Mouse (Mus musculus): Measurements from ENCODE around the gene Zfp639.
A peak's percentile ranks its signal among the peaks of the same experiment; 100 is the strongest.

Gene Zfp639

DNA sequence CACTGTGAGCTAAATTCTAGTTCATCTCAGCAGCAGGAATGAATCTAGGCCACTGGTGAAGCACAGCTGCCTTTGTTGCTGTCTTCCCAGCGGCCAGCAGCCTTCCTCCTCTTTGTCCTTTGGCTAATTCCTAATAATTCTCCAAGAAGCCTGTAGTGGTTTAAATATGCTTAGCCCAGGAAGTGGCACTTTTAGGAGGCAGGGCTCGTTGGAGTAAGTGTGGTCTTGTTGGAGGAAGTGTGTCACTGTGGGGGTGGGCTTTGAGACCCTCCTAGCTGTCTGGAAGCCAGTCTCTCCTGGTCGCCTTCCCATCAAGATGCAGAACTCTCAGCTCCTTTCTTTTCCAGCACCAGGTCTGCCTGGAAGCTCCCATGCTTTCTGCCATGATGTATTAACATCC lies 4.2 kb upstream of the Zfp639 start:
- DNase-seq = no peak

DNA sequence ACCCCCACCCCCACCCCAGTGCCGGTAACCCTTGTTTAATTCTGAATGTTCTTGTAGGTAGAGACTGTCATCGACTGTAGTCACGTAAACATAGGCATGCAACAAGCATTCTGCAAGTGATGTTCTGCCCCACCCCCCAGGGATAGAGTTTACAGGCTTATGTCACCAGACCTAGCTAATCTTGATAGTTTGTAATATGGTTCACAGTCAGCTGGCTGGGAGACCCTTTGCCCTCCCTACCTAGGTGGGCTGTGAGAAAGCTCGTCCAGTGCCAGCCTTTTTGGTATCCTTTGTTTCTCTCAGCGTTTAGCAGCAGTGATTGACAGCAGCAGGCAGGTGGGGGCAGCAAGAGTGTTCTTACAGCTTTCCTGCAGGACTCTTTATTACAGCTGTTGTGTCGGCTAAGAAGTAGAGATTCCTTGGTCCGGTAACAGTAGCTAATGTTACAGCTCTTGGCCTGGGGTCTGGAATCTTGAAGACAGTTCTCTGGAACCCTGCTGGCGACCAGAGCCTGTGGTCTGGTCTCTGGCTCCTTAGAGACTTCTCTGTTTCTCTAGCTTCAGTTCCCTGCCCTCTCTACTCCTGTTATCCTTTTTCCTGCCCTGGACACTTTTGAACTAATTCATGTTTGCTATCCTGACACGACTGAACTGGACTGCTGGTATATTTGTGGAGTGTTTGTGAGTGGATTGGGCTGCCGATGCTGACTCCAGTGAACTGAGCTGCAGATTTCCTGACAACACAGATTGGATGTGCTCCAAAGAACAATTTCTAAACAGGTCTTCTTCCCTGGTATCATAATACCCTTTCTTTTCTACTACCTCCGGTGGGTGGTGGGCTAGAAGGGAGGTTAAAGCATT lies 3.5 kb upstream of the Zfp639 start:
- no peak for DNase-seq

DNA sequence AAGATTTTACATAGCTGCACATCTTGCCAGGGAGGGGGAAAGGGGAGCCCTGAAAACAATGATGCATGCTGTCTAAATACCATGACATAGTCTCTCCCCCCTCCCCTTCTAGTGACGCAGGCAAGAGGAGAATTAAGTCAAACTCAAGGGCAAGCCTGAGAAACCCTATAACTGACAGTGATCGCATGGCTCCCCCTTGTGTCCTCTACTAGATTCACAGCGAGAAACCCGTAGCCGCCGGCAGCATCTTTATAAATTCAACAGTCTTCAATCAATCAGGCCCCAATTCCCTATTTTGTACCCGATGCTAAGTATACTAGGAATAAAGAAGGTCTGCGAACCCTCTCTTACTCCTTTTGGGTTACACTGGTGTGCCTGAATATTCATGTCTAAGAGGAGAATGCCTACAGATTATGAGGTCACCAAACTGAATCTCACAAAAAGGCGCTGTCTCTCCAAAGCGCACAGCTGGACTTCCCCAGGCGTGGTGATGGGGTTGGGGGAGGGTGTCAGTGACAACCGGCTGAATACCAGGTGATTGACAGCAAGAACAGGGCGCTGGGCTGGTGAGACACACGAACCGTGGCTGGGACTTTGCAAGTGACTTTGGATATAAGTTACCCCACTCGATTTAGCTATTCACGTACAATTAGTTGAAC lies 1.3 kb upstream of the Zfp639 start:
- peak; percentile 50 to 51 for DNase-seq

DNA sequence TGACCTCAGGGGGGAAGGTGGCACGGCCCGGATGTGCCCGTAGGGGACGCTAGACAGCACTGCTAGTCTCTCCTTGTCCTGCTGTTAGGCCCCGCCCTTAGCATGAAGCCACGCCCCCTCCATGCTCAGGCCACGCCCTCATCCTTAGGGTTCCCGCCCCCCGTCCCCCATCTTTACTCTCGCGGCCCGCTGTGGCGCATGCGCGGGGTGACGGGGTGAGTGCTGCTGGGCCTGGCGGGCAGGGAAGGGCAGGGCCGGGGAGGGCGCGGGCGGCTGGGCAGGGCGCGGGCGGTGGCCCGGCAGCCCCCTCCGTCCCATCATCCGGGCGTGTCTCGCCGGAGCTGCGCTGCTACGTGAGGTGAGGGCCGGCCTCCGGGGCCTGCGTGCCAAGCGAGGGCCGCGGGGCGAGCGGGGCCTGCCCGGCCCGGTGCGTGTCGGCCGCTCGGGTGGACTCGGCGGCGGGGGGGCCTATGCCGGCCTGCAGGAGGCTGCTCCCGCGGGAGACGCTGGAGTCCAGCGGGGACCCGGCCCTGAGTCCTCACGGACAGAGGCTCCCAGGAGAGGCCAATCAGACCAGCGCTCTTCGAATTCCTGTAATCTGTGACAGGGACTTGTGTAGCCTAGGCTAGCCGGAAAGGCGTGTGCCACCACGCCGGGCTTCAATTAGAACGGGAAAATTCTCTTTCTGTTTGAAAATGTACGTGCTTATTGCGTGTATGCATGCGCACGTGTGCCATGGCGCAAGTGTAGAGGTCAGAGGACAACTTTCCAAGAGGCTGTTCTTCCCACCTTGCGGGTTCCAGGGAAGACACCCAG lies 524 bp downstream of the Zfp639 start:
- peak; percentile 92 to 94 for DNase-seq

DNA sequence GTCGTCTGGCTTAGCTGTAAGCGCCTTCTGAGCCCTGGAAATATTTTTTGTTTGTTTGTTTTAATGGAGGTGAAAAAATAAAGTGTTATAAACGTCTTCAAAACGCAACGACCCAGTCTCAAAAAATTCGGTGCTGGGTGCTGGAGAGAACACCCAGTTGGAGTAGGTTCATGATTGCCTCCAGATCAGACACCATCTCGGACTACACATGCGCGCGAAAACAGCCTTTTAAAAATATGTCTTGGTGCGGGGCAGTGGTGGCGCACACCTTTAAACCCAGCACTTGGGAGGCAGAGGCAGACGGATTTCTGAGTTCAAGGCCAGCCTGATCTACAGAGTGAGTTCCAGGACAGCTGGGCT lies 1.1 kb downstream of the Zfp639 start:
- DNase-seq = peak; percentile 5 to 14

DNA sequence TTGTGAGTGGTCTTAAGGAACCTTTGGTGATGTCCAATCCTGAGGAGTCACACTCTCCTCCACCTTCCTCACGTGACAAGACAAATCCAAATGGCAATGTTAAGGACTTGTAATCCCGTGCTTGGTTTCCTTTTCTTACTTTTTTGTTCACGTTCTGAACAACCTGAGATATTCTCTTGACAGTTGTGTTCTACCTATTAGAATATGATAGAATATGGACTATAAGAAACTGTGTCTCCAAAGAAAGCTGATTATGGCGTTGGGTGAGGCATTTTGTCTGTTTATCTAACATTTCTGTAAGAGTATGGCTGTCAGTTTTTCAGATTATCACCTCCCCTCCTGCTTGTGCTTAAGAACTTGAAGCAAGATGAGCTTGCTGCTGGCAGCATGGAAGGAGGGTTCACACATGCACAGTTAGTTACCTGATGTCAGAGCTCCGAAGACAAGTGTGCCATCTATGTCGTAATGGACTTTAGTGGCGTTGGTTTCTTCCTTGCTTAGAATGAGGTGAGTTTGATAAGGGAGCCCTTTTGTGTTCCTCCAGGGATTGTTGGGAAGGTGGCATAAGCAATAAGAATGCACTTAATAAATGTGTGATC lies 2.7 kb downstream of the Zfp639 start:
- no peak for DNase-seq

DNA sequence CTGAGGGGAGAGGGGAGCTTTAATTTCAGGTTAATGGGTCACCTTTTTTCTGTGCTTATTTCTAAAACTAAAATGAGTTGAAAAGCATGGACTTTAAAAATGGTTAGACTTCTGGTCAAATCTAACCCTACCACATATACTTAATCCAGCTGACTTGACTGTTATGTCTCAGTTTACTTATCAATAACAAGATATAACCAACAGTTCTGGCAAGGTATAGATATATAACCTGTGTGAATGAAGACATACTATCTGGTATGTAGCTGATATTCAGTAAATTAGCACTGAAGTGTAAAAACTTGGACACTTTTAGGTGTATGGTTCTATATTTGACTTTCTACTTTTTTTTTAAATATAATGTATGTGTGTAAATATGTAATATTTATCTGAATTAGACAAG lies 3.5 kb downstream of the Zfp639 start:
- DNase-seq = no peak

DNA sequence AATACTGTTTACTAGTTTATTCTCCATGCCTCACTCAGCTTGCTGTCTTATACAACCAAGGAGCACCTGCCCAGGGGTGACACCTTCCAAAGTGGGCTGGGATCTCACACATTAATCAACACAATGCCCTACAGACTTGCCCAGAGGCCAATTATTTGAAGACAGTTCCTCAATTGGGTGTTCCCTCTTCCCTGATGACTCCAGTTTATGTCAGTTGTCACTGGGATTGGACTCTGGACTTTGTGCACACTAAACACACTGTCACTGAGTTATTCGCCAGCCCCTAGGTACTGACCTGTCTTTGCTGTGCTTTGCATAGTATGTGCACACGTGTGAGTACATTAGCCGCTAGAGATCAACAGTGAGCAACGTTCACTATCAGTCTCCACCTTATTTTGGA lies 17.1 kb downstream of the Zfp639 start:
- no peak for DNase-seq

DNA sequence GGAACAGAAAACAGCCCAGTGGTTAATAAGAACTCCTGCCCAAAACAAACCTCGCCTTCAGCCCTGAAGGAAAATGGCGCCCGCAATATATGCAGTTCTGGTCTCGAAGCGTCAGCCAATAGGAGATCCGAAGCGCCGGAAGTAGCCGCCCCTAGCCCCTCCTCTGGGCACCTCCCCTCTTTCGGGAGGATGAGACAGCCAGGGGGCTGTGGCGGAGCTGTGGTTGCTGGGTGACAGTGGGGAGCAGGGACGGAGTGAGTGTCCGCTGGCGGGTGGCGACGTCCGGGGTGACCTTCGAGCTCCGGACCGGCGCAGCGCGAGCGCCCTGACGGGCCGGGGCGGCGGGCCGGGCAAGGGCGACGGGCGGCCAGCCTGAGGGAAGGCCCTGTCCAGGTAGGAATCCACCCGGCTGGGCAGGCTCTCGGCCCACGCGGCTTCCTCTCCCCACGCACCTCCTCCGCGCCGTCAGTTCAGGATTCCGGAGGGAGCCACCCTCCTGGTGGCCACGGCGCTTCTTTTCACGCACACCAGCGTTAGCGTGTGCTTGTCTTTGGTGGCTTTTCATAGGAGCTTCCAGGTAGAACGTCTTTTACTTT lies 19.3 kb downstream of the Zfp639 start, which contains the start of gene Mfn1:
Gene Mfn1 (plus strand): TSS at position 163 of the 596 bp plus-strand sequence.
- peak; percentile 92 to 95 for DNase-seq

DNA sequence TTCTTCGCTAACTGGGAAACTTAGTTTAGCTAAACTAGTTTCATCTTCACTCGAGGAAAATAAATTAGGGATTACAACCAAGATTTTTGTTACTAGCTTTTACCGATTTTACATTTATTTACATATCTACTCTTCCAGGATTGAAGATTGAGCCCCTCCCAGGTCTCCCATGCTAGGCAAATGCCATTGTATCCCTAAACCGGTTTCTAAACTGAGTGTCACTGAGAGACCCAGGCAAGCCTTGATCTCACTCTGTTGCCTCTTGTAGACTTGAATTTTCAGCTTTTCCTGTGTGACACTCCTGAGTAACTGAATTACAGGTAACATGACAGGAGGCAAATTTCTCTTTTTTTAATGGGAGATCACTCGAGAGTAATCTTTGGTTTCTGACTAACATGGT lies 20.0 kb downstream of the Zfp639 start:
- no peak for DNase-seq

DNA sequence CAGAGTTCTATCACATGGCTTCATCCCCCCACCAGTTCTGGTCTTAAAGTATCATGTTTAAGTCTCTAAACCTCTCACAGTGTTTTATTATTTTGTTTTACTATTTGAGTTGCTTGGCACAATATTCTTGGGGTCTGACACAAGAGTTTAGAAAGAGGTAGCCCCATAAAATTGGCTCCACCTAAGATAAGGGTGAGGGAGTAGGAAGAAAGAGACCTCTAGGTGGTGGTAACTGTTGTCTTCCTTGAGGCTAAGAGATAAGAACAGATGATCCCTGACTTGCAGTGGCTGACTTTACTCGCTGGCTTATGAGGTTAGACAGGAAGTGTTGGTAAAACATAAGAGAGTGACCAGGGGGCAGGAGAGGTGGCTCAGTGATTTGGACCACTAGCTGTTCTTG lies 25.6 kb downstream of the Zfp639 start:
- no peak for DNase-seq

DNA sequence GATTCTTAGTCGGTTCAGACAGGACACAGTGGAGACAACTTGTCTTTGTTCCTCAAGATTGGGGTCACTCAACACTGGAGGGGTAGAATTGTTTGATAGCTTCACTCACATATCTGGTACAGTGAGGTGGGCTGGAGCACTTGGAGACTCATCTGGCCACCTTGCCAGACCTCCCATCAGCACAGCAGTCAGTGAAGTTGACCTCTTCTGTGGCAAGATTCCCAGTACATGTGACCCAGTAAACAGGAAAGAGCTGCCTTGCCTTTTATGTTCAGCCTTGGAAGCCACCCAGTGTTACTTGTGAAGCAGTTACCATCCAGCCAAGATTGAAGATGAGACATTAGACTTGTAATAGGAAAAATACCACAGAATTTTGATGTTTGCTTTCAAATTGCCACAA lies 27.5 kb downstream of the Zfp639 start:
- no peak for DNase-seq

DNA sequence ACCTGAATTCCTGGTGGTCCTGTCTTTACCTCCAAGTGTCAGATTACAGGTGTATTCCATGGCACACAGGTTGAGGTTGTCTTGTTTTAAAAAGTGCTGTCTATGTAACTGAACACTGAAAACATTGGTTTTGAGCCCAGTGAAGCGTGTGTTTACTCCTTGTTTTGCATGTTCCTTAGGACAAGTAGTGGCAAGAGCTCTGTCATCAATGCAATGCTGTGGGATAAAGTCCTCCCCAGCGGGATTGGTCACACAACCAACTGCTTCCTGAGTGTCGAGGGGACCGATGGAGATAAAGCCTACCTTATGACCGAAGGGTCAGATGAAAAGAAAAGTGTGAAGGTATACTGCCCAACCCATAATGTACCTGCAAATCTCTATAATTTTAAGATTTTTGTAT lies 28.0 kb downstream of the Zfp639 start:
- no peak for DNase-seq

DNA sequence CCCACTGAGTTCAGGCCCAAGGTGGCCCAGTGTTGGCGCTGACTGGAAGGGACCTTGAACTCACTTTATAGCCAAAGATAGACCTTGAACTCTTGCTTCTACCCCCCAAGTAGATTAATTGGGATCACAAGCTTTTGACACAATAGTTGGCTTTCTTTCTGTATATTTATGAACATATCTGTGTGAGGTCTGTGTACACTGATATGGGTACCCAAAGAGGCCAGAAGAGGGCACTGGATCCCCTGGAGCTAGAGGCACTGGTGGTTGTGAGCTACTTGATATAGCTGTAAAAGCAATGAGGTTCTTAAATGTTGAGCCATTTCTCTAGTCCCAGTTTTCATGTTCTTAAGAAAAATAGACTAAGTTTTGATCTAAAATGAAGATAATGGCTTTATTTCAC lies 43.0 kb downstream of the Zfp639 start:
- DNase-seq = peak; percentile 16 to 28

DNA sequence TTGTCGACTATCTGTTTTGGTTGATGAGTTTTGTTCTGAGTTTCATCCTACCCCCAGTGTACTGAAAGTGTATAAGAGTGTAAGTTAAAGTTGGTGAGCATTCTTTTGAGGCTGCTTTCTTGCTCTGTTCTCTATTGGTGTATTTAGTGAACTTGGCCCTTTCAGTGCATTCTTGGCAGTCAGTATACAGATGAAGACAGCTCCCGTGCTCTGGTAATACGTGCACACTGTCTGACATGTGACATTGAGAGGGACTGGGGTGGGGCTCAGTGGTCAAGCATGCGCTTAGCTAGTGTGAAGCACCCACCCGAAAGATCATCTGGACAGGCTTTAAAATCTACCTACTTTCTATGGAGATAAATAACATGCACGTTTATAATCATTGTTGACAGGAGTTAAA lies 53.3 kb downstream of the Zfp639 start:
- no peak for DNase-seq

All from thymus, postnatal 36 days (tissue).